Mouse (Mus musculus) telencephalon, adult 2 months (tissue): ENCODE results near the gene Lgals3.
"Not testable (repeated sequence)": the region's sequence is repeated elsewhere in the genome, so short reads cannot be mapped to it uniquely, and the experiment has no call there.

Experiments
- DNase-seq: peaks from one replicate; pipeline ENCODE4 v3.0.0-alpha.2; 2011; ENCODE audit warnings: low read depth, low spot score

The Lgals3 gene

DNA sequence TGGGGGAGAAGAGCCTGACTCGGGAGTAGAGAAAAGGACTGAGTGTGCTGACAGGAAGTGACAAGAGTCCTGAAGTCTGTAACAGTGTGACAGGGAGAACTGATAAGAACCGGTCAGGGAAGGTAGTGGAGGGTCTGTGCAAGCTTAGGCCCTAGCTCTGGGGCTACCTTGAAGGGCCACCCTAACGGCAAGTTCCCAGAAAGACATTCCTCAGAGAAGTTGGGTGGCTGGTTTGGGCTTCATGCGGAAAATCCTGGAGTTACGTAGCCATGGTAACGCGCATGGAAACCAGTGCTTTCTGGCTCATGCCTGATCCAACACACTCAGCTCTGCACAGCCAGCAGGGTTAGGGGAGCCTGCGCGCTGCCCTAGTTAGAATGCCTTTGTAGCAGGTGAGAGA lies at the start of gene Lgals3:
Gene Lgals3, plus strand, starts transcription at position 291 of the 400 bp plus-strand sequence.
- peak; percentile 66 for DNase-seq

DNA sequence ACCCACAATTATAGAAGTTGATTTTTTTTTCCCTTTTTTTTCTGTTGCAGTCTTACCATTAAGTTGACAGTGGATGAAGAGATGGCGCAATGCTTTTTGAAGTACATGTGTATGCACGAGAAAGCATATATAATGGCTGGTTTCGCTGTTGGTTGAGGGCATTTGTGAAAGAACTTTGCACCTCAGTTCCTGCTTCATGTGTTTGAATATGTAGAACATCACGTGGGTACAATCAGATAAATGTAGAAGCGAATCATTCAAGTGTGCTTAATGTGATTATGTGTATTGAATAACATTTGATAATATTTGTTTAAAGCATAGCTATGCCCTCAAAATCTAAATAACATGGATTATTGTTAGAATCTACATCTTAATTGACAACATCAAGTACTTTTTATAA lies 48.2 kb upstream of the Lgals3 start:
- no peak for DNase-seq

DNA sequence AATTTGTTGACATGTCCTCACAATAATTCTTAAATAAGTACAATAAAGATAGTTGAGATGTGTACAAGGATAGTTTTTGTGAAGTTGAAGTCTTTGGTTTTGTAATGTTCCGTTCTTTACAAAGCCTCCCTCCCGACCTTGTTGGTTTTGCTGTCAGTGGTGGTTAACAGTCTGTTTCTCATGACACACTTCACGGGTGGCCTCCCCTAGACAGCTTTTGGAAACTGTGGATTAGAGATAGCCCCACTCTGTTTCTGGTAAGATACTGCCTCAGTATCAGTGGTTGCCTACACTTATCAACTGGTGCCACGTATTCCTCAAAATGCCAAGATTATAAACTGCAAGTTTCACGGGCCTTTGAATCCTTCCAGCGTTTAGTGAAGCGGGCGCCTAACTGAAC lies 46.0 kb upstream of the Lgals3 start:
- not testable (repeated sequence) for DNase-seq

DNA sequence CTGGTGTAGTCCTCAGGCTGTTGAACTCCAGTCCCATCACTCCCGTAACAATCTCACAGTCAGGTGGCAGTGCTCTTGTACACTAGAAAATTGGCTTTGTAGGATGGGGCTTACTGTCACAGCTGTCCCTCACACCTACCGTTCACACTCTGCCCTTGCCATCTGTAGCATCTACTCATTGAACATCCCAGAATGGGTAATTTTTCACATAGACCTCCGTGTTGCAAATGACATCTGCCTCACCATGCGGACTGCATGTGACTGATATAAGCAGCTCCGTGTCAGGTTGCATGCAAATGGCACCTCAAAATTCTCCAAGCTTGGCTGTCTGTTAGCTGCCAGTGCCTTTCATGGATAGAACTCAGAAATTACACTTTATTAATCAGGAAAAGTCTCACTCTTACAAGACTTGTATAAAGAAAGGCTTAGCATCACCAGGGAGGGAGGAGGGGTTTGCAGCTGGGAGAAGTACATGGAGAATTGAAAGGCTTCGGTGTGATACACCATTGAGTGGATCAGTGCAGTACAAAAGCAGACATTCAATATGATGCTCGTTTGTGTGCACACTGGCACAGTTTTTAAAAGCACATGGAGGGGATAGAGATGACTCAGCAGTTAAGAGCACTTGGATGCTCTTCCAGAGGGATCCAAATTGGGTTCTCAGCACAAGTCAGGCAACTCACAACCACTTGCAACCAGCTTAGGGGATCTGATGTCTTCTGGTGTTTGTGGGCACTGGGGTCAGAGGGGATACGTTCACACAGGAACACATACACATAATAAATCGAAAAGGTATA lies 41.4 kb upstream of the Lgals3 start:
- DNase-seq, result no peak

DNA sequence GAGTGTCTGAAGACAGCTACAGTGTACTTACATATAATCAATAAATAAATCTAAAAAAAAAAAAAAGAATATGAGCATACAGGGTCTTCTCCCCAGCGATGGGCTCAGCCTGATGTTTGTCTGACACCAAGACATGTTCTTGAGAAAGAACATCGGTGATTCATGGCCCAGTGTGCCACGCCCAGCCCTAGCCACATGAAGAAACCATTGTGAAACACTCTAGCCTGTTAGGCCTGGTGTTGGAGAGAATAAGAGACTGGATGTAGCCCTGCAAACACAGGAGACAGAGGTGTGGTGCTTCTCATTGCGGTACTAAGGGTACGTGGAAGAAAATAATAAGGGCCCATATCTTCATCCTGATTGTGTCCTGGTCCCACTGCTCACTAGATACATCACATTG lies 40.2 kb upstream of the Lgals3 start:
- no peak for DNase-seq

DNA sequence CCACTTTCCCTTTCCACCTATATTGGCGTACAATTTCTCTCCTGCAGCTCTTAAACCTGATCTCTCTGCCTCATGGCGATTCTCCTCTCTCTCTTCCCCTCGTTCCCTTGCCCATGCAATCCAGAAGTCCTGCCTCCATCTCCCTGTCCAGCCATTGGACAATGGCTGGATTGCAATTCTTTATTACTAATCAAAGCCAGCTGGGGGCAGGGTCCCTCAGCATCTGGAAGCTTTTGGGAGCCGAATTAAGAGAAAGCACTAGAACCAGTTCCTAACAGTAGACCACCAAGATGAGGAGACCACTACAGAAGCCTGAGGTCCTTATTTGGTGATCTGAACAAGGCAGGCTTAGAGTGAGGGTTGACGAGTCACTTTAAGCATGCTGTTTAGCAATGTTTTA lies 35.6 kb upstream of the Lgals3 start:
- DNase-seq, result no peak

DNA sequence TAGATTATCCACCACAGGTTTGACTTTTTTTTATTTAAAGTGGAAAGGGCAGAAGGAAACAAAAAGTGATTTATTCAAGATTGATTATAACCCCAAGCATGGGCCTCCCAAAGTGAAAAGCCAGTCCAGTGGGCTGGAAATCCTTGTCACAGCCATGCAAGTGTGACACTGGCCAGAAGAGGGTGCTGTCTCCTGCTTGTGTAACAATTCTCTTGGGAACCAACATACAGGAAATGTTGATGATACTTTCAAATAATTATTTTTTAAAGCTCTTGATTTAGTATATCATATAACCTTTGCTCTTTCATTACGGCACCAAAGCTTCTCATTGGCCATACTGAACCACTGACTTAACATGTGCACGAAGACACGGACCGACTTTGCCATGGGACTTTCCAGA lies 32.7 kb upstream of the Lgals3 start:
- DNase-seq, result no peak

DNA sequence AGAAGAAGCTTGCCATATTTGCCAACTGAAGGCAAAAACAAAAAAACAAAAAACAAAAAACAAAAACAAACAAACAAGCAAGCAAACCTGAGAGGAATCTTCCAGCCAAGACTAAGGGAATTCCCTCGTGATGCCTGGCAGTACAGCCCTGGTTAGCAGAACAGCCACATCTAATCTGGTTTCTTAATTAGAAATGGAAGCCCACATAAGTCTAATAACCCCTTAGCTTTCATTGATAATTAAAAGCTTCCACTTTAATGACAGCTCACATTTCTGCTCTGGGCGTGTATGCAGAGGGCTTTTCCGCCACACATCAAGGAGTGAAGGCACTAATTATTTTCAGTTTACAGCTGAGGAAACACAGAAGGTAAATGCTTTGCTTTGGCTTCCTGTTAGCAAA lies 32.3 kb upstream of the Lgals3 start:
- DNase-seq, result no peak

DNA sequence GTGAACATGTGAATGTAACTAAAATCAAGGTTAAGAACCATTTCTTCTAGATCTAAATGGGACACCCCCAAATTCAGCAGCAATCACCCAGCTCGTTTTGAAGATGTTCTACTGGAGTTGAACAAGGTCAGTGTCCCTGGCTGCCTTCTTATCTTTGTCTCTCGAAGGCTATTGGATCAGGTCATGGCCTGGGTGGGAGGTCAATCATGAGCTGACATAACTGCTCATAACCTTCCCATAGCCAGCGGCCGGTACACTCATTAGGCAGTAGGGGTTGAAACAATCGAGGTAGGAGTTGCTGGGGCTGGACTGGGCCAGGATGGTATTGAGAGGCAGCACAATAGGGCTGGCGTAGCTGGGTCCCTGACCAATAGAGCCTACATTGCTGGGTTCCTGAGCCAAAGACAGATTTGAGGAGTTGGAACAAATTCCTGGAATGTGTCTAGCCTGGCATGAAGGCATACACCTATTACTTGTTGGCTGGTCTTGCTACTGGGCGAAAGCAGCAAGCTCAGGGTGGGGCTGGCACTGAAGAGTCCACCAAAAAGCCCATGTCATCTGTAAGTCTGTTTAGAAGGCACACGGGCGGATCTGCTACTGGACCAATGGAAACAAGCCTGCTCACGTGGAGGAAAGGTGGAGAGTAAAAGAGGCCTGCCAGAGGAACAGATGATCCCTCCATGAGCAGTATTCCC lies 27.2 kb upstream of the Lgals3 start:
- no peak for DNase-seq

DNA sequence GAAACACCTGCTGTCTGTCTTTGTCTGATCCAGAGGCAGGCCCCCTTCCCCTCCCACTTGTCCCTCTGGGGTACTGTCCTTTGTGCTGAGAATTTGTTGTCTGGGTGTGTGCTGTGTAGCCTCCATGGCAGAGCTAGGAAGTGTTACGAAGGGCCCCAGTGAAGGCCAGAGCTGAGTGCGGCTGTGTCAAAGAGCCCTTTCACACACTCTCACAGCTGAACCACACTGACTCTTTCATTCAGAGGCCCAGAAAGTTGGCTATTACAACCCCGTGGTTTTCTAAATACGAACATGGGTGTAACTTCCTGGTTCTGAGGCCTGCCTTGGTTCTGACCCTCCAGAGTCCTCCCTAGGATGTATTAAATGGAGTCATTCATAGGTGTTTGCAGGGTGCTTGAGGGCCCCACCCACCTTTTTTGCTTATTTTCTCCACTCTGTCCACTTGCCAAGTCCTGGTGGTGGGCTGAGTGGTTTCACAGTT lies 25.7 kb upstream of the Lgals3 start:
- no peak for DNase-seq

DNA sequence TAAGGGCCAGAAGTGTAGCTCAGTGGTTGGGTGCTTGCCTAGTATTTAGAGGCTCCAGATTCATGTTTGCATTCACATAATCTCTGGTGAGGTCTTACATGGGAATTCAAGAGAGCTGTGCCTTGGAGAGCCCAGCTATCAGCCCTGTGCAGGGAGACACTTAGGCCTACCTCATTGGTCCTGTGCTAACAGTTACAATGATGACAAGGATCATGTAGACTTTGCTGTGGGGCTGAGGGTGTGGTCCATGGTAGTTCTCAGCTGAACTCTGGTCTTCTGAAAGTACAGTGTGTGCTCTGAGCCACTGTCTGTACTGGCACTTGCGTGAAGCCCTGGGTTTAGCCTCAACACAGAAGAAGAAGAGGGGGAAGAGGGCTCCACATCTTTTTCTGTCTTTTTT lies 20.8 kb upstream of the Lgals3 start:
- DNase-seq, result no peak

DNA sequence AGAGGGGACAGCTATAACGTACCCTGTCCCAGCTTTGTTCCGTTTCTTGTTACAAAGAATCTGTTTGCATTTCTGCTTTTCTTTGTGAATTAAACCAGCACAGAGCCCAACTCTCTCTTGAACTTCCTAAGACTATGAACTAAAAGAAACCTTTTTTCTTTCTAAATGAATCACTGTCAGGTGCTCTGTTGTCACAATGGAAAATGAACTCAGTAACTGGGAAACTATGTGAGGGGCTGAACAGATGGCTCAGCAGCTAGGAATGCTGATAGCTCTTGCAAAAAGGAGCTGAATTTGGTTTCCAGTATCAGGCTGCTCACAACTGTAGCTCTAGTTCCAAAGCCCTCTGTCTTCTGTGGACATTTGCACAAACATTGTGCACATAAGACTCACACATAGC lies 16.6 kb upstream of the Lgals3 start:
- no peak for DNase-seq

DNA sequence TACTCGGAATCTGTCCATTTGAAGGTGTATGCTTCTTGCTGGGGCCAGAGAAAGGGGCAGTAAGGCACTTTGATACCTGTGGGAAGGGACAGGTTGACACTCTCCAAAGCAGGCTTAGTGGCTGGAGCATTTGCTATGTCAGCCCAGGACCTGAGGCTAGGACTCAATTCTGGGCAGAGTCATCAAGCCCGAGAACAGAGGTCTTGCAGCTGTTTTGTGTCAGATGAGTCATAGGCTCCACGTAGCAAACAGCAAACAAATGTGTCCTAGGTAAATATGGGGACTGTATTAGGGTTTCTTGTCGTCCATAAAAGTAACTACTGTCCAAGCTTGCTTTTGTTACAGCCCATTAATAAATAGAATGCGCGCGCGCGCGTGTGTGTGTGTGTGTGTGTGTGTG lies 15.3 kb upstream of the Lgals3 start:
- no peak for DNase-seq

DNA sequence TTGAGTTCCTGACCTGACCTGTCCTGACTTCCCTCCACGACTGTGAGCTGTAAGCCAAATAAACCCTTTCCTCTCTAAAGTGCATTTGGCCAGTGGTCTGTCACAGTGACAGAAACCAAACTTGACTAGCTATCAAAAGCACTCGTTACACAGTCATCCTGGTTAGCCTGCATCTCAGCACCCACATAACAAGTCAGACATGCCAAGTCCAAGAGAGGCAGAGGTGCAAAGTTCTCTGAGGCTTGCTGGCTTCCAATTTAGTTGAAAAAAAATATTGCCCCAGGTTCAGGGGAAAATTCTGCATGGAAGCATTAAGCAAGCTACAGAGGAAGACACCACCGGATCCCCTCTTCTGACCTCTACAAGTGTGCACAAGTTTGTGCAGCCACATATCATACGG lies 14.3 kb upstream of the Lgals3 start:
- no peak for DNase-seq

DNA sequence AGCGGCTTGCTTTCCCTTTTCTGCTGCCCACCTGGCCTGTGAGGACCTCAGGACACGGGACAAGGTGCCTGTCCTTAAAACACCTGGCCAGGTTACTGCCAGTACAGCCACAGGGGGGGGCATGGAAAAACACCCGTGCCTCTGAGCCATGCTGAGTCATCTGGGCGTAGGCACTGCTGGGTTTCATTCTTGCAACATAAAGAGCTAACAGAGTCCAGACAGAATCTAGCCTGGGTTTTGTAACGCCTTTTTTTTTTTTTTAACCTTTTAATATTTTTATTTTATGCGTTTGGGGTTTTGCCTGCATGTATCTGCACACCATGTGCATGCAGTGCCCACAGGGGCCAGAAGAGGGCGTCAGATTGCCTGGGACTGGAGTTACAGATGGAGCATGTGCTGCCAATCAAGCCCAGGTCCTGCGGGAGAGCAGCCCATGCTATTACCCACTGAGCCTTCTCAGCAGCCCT lies 13.4 kb upstream of the Lgals3 start:
- DNase-seq, result no peak

DNA sequence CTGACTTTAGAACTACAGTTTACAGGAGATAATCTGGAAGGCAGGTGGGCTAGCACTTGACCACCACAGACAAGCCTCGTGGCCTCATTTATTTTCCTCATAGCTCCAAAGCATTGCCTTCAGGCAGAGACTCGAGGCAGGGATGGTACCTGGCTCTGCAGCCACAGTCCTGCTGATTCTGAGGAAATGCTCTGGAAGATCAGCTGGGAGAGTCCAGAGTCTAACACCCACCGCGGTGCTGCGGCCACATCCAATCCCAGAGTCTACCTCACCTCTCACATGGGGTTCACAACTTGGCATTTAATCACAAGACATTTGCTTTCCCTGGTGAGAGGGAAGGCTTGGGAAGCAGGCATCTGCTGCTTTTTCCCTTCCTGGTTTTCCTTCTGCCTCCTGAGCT lies 12.6 kb upstream of the Lgals3 start:
- DNase-seq, result no peak

DNA sequence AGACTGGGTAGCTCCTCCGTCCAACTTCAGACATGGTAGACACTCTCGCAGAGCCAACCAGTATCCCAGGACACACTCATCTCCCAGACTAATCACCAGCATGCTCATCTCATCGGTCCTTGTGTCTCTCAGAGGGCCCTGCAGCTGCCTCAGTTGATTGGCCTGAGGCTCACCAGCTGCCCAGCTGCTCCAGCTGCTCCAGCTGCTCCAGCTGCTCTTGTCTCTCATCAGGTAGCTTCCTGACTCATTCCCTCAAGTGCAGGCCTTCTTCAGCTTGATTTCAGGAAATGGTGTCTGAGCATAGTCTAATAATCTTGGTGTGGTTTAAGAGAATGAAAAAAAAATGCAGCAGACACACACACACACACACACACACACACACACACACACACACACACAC lies 10.9 kb upstream of the Lgals3 start:
- DNase-seq, result no peak

DNA sequence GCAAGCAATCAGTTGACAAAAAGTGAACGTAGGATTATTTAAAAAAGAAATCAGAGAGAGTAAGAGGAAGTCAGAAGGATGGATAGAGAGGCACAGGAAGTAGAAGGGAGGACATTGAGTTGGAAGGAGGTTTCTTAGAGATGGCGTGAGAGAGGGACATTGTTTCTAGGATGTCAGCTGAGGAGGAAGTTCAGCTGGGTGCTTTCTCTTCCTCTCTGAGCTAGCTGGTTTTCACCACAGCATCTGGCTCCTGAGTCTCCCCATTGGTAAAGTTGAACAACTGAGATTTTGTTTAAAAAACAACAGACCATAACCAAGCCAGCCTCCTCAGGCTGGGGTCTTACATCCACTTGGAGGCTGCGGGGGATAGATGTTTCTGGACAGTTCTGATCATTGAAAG lies 7.9 kb upstream of the Lgals3 start:
- DNase-seq, result no peak

DNA sequence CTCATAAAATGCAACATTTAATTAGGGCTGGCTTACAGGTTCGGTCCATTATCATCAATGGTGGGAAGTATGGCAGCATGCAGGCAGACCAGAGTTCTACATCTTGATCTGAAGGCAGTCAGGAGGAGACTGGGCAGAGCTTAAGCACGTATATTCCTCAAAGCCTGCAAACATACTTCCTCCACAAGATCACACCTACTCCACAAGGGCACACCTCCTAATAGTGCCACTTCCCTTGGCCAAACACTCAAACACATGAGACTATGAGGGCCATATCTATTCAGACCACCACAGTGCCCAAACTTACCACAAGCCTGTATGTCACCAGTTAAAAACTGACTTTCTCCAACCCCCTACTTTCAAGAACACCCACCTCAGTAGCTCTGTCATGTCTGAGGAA lies 6.1 kb upstream of the Lgals3 start:
- no peak for DNase-seq

DNA sequence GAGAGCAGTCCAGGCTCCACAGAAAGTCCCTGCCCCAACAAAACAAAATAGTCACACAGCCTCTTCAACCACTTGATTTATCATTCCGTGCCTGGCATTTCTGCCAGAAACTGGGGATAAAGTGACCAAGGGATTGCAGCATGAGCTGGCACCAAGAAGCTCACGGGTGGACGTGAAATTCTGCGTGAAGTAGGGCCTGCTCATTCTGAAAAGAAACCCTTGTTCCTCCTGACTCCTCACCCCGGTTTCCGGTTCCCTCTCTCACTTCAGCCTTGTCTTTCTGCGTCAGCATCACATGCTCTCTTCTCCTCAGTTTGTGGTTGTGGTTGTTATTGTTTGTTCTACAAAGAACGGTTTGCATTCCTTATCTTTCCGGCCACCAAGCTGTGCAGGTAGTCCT lies 5.7 kb upstream of the Lgals3 start:
- no peak for DNase-seq

DNA sequence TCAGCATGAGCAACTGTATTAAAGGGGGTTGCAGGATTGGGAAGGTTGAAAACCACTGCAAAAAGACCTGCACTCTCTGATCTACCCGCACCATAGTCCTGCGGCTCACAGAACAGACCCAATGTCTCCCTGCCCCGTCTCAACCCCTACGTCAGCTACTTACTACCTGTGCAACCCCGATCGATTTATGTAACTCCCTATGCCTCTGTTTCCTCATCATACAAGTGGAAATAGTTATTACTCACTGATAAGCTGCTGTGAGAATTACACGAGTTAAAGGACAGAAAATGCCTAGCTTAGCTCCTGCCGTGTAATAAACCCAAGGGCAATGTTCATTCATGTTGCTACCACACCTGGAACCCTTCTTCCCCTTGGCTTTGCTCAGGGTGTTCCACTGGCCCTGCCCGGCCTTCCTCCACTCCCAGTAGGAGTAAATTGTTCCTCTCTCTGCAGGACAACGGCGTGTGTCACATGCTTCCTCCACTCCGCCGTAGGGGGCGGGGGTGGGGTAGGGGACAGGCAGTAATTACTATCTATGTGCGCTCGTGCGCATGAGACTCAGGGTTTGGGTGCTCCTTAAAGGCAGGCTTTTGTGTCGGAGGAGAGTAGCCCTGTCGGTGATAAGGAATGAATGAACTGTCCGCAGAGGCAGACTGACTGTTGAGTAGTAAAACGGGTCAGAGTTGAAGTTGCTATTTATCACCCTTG lies 2.7 kb upstream of the Lgals3 start:
- no peak for DNase-seq

DNA sequence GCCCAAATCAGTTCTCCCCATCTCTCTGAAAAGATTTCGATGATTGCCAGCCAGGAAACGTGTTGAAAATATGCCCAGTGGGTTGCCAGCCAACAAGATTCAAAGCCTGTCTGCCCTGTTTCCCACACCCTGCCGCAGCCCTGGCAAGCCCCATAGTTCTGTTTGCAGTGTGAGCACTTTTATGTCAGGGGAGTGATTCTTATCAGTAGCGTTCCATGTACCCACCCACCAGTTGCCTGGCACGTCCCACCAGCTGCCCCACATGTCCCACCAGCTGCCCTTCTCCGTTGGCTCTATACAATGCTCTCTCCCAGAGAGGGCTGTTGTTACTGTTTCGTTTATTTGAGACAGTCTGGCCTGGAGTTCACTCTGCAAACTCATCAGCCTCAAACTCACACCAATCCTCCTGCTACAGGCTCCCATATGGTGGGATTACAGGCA lies 650 bp upstream of the Lgals3 start:
- peak; percentile 39 for DNase-seq
